Mouse (Mus musculus) CH12.LX (cell line): Measurements from ENCODE around the gene Haghl. TPM values are rescaled to one million over a fixed set of nuclear protein-coding genes. Genes with fewer than 3 reads are reported as not detected.

Experiments
- DNase-seq: peaks from one replicate; pipeline ENCODE4 v3.0.0-alpha.2; 2013; ENCODE audit errors: extremely low read depth
- H3K27ac ChIP-seq: 2 replicates; pipeline ENCODE4 v1.5.1; 2012; ENCODE audit warnings: low read depth, mild to moderate bottlenecking, control low read depth, moderate library complexity; ENCODE audit not compliant: insufficient read depth
- H3K27me3 ChIP-seq: replicated peaks from 2 replicates; pipeline ENCODE3; 2012; ENCODE audit warnings: inconsistent platforms
- H3K36me3 ChIP-seq, 2 experiments: replicated peaks in 1 of 2; 2 replicates each; pipeline versions ENCODE3 to v1.6.1; 2012; ENCODE audit warnings: inconsistent platforms in 1 of 2, low read length in 1 of 2, mild to moderate bottlenecking in 1 of 2, mixed read lengths in 1 of 2, moderate library complexity in 1 of 2; ENCODE audit not compliant: control insufficient read depth in 1 of 2, insufficient read depth in 1 of 2
- H3K4me1 ChIP-seq, 2 experiments: 2 replicates each; pipeline ENCODE4 v1.6.1; 2012; ENCODE audit warnings: inconsistent platforms in 1 of 2, moderate library complexity in 1 of 2; ENCODE audit not compliant: insufficient read depth in 2 of 2, control insufficient read depth in 1 of 2
- H3K4me2 ChIP-seq: 2 replicates; pipeline ENCODE4 v1.6.1; 2012; ENCODE audit warnings: low read depth, mild to moderate bottlenecking, control low read depth; ENCODE audit not compliant: poor library complexity, insufficient read depth, severe bottlenecking
- H3K4me3 ChIP-seq, 3 experiments: fragments of 150-350 bp in 1 of 3; sonication (generic) in 1 of 3; replicated peaks in 1 of 3; 2 replicates each; pipeline versions ENCODE3 to v1.5.1; 2011 to 2012; ENCODE audit warnings: low read depth in 2 of 3, low read length in 2 of 3, mild to moderate bottlenecking in 2 of 3, moderate library complexity in 2 of 3, control low read depth in 1 of 3, improper control_type of control experiment in 1 of 3, inconsistent platforms in 1 of 3, mixed read lengths in 1 of 3; ENCODE audit not compliant: poor library complexity in 1 of 3
- H3K79me2 ChIP-seq: replicated peaks from 2 replicates; pipeline ENCODE4 v1.6.1; 2012; ENCODE audit warnings: mild to moderate bottlenecking, moderate library complexity; ENCODE audit not compliant: control insufficient read depth, poor library complexity, insufficient read depth, severe bottlenecking; ENCODE audit errors: extremely low read depth
- H3K9ac ChIP-seq: 2 replicates; pipeline ENCODE4 v1.6.1; 2012; ENCODE audit warnings: low read depth, mild to moderate bottlenecking, control low read depth, moderate library complexity; ENCODE audit not compliant: insufficient read depth
- H3K9me3 ChIP-seq: replicated peaks from 2 replicates; pipeline ENCODE3; 2012; ENCODE audit warnings: low read length, inconsistent platforms, mixed read lengths
- CHD1 ChIP-seq: IDR thresholded peaks from 2 replicates; pipeline ENCODE4 v1.6.1; 2012; ENCODE audit warnings: low read depth, low read length, improper control_type of control experiment, inconsistent platforms
- CHD2 ChIP-seq: IDR thresholded peaks from 2 replicates; pipeline ENCODE4 v1.6.1; 2011; ENCODE audit warnings: low read length, improper control_type of control experiment
- CTCF ChIP-seq, 2 experiments: IDR thresholded peaks in 1 of 2; conservative IDR thresholded peaks in 1 of 2; 2 replicates each; pipeline ENCODE4 v1.5.1; 2011 to 2012; ENCODE audit warnings: low read depth in 2 of 2, low read length in 2 of 2, improper control_type of control experiment in 1 of 2, inconsistent platforms in 1 of 2, mild to moderate bottlenecking in 1 of 2, moderate library complexity in 1 of 2
- ELF1 ChIP-seq: IDR thresholded peaks from 2 replicates; pipeline ENCODE4 v1.6.1; 2014; ENCODE audit warnings: low read depth, mild to moderate bottlenecking, inconsistent platforms, low read length, improper control_type of control experiment
- EP300 ChIP-seq: IDR thresholded peaks from 2 replicates; pipeline ENCODE4 v1.6.1; 2011; ENCODE audit warnings: low read length, improper control_type of control experiment
- ETS1 ChIP-seq: conservative IDR thresholded peaks from 2 replicates; pipeline ENCODE4 v1.6.1; 2012; ENCODE audit warnings: low read depth, mild to moderate bottlenecking, inconsistent platforms, low read length, improper control_type of control experiment, moderate library complexity
- HCFC1 ChIP-seq: IDR thresholded peaks from 2 replicates; pipeline ENCODE4 v1.6.1; 2012; ENCODE audit warnings: low read depth, mild to moderate bottlenecking, inconsistent platforms, low read length, improper control_type of control experiment
- JUND ChIP-seq: conservative IDR thresholded peaks from 2 replicates; pipeline ENCODE4 v1.6.1; 2011; ENCODE audit warnings: low read depth, low read length, improper control_type of control experiment
- MAFK ChIP-seq: IDR thresholded peaks from 2 replicates; pipeline ENCODE4 v1.6.1; 2011; ENCODE audit warnings: low read length, improper control_type of control experiment; ENCODE audit not compliant: insufficient replicate concordance
- MXI1 ChIP-seq: IDR thresholded peaks from 2 replicates; pipeline ENCODE4 v1.6.1; 2011; ENCODE audit warnings: mild to moderate bottlenecking, low read depth, low read length, improper control_type of control experiment
- TBP ChIP-seq: conservative IDR thresholded peaks from 2 replicates; pipeline ENCODE4 v1.6.1; 2011; ENCODE audit warnings: low read depth, low read length, improper control_type of control experiment
- USF2 ChIP-seq: conservative IDR thresholded peaks from 2 replicates; pipeline ENCODE4 v1.6.1; 2011; ENCODE audit warnings: low read depth, low read length, improper control_type of control experiment
- ZC3H11A ChIP-seq: IDR thresholded peaks from 2 replicates; pipeline ENCODE4 v1.6.1; 2012; ENCODE audit warnings: low read depth, mild to moderate bottlenecking, inconsistent platforms, low read length, improper control_type of control experiment
- ZNF384 ChIP-seq: IDR thresholded peaks from 2 replicates; pipeline ENCODE4 v1.6.1; 2012; ENCODE audit warnings: low read depth, low read length, improper control_type of control experiment, inconsistent platforms
- dilution Hi-C: fragments of 300-500 bp; cut with MboI; formaldehyde crosslinking; loops from 2 replicates; pipeline ENCODE4 v1.14.3; 2020; ENCODE audit warnings: low sequenced_read_pairs; ENCODE audit not compliant: extremely low pct_unique_long_range_greater_than_20kb, extremely low pct_ligation_motif_present
- in situ Hi-C: fragments of 300-500 bp; cut with MboI; formaldehyde crosslinking; loops from 3 replicates; pipeline ENCODE4 v1.14.3; 2019; ENCODE audit warnings: low sequenced_read_pairs, low pct_ligation_motif_present, low pct_unique_long_range_greater_than_20kb, mixed read lengths
- polyA plus RNA-seq: library from polyadenylated mRNA; unstranded; fragments of >175 nt; gene quantifications from 2 replicates; pipeline ENCODE4 v1.2.1, GENCODE M21; 2012; ENCODE audit warnings: low read depth; ENCODE audit not compliant: insufficient read length
- total RNA-seq, 2 experiments: library from RNA; depleted of rRNA; stranded (reverse); fragments of 300-350 nt in 1 of 2; fragments of >200 nt in 1 of 2; gene quantifications; 2 replicates each; pipeline ENCODE4 v1.2.3; 2012 to 2014

Haghl gene
- total and polyA plus RNA-seq, 3 experiments = 7.4 to 16.0 (median 7.8) TPM

DNA sequence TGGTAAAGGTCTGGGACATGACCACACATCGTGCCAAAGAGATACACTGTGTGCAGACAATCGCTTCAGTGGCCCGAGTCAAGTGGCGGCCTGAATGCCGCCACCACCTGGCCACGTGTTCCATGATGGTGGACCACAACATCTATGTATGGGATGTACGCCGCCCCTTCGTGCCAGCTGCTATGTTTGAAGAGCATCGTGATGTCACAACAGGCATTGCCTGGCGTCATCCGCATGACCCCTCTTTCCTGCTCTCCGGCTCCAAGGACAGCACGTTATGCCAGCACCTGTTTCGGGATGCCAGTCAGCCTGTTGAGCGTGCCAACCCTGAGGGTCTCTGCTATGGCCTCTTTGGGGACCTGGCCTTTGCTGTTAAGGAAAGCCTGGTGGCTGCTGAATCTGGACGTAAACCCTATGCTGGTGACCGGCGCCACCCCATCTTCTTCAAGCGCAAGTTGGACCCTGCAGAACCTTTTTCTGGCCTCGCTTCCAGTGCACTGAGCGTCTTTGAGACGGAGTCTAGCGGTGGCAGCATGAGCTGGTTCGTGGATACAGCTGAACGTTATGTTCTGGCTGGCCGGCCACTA lies 40.6 kb upstream of the Haghl start:
- Histone ChIP-seq H3K4me2 (no peak overlapping the region), H3K9ac (no peak overlapping the region), H3K27me3 (peaks cover 14% of the 10 kb centered on the region), H3K79me2 (peaks cover under 1% of the 10 kb centered on the region; the same call in 1 of the 2 replicates), H3K27ac (no peak overlapping the region), H3K36me3 (peaks cover 43 to 61% of the 10 kb centered on the region in 2 experiments), H3K4me3 (no peak overlapping the region), H3K4me1 (peaks cover 19 to 49% of the 10 kb centered on the region in 2 experiments), H3K9me3 (no peaks in the 10 kb centered on the region)
- in situ Hi-C loops (no loop called here), dilution Hi-C loops (no loop called here)
- DNase-seq = no peak
- no peak for TF ChIP-seq JUND
- no peak for TF ChIP-seq EP300
- no peak for TF ChIP-seq USF2
- no peak for TF ChIP-seq ETS1

DNA sequence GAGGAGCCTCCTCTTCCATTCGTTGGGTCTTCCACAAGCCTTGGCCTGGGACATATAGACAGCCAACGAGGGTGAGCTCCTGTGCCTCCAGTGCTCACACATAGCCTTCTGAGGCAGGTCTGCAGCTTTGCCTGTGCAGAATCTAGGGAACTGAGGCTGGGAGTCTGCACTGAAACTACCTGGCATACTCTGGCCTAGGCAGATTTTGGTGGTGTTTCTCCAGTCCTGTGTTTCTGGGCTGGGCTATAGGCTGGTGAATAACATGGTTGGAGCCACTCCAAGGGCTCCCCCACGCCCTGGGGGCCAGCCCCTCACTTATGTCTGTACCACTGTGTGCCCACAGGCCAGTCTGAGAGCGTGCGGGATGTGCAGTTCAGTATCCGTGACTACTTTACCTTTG lies 39.8 kb upstream of the Haghl start:
- H3K4me3 ChIP-seq = peak overlapping the region in 1 of 3 experiments; percentile 10
- no peak overlapping the region for H3K27ac ChIP-seq
- H3K79me2 ChIP-seq = no peaks in the 10 kb centered on the region
- dilution Hi-C loops = no loop called here
- TF ChIP-seq ZNF384 = no peak
- TF ChIP-seq CHD2 = no peak
- no peak for TF ChIP-seq MAFK
- TF ChIP-seq ETS1 = no peak
- TF ChIP-seq HCFC1 = no peak
- no peak for TF ChIP-seq CHD1
- no peak for TF ChIP-seq ELF1
- no peak for TF ChIP-seq TBP
- TF ChIP-seq, all 38 proteins: peak for 0
- no peak overlapping the region for H3K9ac ChIP-seq
- DNase-seq = no peak
- H3K27me3 ChIP-seq = peaks cover 21% of the 10 kb centered on the region
- H3K4me1 ChIP-seq = peaks cover 19 to 43% of the 10 kb centered on the region in 2 experiments
- H3K4me2 ChIP-seq = peak overlapping the region; percentile 85; the same call in 1 of the 2 replicates
- no peaks in the 10 kb centered on the region for H3K9me3 ChIP-seq
- in situ Hi-C loops = no loop called here
- H3K36me3 ChIP-seq = peaks cover 36 to 53% of the 10 kb centered on the region in 2 experiments

DNA sequence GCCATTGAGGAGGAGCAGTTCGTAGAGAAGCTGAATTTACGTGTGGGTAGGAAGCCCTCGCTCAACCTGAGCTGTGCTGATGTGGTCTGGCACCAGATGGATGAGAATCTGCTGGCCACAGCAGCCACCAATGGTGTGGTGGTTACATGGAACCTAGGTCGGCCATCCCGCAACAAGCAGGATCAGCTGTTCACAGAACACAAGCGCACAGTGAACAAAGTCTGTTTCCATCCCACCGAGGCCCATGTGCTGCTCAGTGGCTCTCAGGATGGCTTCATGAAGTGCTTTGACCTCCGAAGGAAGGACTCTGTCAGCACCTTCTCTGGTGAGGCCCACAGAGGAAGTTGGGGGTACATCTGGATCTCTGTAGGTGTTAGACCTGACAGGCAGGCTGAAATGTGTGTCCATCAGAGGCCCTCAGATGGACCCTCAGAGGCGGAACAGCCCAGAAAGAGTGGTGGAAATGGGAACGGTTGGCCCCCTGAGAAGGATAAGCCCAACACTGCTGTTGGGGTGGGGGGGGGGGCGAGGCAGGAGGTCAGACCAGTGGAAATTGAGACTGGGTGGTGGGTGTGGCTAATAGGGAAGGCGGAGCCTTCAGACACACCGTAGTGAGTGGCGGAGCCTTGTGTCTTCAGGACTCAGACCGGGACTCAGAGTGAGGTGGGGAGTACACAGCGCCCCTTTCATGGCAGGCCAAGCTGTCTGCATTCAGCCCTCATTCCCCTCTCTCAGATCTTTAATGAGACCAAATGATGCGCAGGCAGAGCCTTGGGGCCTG lies 39.1 kb upstream of the Haghl start:
- H3K36me3 ChIP-seq = peaks cover 32 to 46% of the 10 kb centered on the region in 2 experiments

More for the DNA sequence above, 39.1 kb upstream of the Haghl start:
- H3K9ac ChIP-seq = peak overlapping the region; percentile 91
- DNase-seq = peak; percentile 55
- peaks cover 29% of the 10 kb centered on the region for H3K27me3 ChIP-seq
- no peaks in the 10 kb centered on the region for H3K9me3 ChIP-seq
- H3K4me3 ChIP-seq = peak overlapping the region; percentile 85 to 89 (median 85)
- in situ Hi-C loops = no loop called here
- H3K4me2 ChIP-seq = peak overlapping the region; percentile 85
- TF ChIP-seq MXI1 (no peak), ETS1 (no peak), CTCF (conservative IDR thresholded peaks at IDR 0.05 in 1 of 2, IDR thresholded peaks at IDR 0.05 in 1 of 2; ENCODE audit: low read depth in 2 of 2, low read length in 2 of 2) (no peak), ZC3H11A (no peak)
- TF ChIP-seq, all 38 proteins: peak for 0
- Histone ChIP-seq H3K4me1 (peaks cover 25 to 43% of the 10 kb centered on the region in 2 experiments), H3K27ac (no peak overlapping the region), H3K79me2 (no peaks in the 10 kb centered on the region)
- dilution Hi-C loops = no loop called here
